Mouse (Mus musculus): Measurements from ENCODE around the gene Qrfpr. TPM values are rescaled to one million over a fixed set of nuclear protein-coding genes. Genes with fewer than 3 reads are reported as not detected.

The Qrfpr gene
- polyA plus RNA-seq, 1 experiment from 2014 or later: not detected

DNA sequence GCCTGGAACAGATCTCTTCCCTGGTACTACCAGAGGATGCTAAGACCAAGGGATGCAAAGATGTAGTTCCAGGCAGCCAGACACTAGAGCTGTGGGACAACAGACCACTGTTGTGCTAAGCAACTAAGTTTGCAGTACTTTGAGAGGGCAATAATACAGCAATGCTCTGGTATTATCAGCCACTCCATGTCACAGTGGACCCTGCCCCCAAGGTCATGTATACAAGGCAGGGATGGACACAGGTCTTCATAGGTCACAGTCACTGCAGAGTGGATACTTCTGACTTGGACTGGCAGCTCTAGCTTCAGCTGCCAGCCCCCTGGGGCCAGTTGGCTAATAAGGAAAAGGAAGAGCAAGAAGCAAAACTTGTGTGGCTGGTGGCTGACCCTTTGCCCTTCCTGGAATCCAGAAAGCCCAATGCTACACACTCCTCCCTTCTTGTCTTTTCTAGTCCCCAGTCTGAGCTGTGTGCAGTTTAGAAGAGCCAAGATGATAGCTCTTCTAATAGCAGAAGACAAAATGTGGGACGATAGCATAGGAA lies 51.4 kb downstream of the Qrfpr start:
- Histone ChIP-seq H3K4me1 (replicated peaks; ENCODE audit: insufficient read depth, low read length) (no peaks in the 10 kb centered on the region), H3K27me3 (ENCODE audit: insufficient read depth, low read length) (no peaks in the 10 kb centered on the region), H3K9ac (ENCODE audit: low read depth, low read length) (no peak overlapping the region), H3K4me3 (replicated peaks; ENCODE audit: low read depth, low read length) (no peak overlapping the region), H3K36me3 (ENCODE audit: insufficient read depth, low read length) (peaks cover 9% of the 10 kb centered on the region), H3K4me2 (ENCODE audit: low read length) (no peak overlapping the region), H3K27ac (no peak overlapping the region), H3K9me3 (replicated peaks; ENCODE audit: low read length) (no peaks in the 10 kb centered on the region)
- no peak for ATAC-seq (replicated peaks; ENCODE audit: low FRiP score, low read depth)
- 82% methylated on average over 1 of the region's 1 CpGs for WGBS
- DNase-seq (ENCODE audit: low spot score): no peak
- no peak for TF ChIP-seq CTCF (IDR thresholded peaks at IDR 0.05; ENCODE audit: low read depth)

DNA sequence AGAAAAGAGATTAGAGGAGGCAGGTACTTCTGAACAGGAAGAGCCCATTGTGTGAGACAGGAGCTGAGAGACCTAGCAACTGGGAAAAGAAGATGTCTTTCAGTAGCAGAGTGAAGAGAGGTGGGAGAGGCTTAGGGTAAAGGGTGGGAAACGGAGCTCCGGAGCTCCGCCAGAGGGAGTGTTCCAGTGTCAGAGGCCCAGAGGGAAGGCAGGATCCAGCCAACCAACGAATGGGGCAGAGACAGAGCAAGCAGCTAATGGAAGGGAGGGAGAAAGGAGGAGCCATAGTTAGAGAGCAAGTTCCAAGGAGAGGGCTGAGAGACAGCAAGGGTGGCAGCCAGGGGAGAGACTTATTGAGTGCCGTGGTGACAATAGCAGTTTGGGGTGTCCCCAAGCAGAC lies 66.8 kb downstream of the Qrfpr start:
- Histone ChIP-seq H3K4me1 (replicated peaks; ENCODE audit: insufficient read depth, low read length) (peaks cover 9% of the 10 kb centered on the region), H3K9me3 (replicated peaks; ENCODE audit: low read length) (no peaks in the 10 kb centered on the region), H3K4me2 (ENCODE audit: low read length) (no peak overlapping the region), H3K4me3 (replicated peaks; ENCODE audit: low read depth, low read length) (no peak overlapping the region), H3K9ac (ENCODE audit: low read depth, low read length) (no peak overlapping the region), H3K36me3 (ENCODE audit: insufficient read depth, low read length) (peaks cover 10% of the 10 kb centered on the region), H3K27ac (no peak overlapping the region), H3K27me3 (ENCODE audit: insufficient read depth, low read length) (no peaks in the 10 kb centered on the region)
- no peak for ATAC-seq (replicated peaks; ENCODE audit: low FRiP score, low read depth)
- peak; percentile 51 for TF ChIP-seq CTCF (IDR thresholded peaks at IDR 0.05; ENCODE audit: low read depth)
- DNase-seq (ENCODE audit: low spot score): peak; percentile 73
- 16% methylated on average over 5 of the region's 5 CpGs for WGBS

DNA sequence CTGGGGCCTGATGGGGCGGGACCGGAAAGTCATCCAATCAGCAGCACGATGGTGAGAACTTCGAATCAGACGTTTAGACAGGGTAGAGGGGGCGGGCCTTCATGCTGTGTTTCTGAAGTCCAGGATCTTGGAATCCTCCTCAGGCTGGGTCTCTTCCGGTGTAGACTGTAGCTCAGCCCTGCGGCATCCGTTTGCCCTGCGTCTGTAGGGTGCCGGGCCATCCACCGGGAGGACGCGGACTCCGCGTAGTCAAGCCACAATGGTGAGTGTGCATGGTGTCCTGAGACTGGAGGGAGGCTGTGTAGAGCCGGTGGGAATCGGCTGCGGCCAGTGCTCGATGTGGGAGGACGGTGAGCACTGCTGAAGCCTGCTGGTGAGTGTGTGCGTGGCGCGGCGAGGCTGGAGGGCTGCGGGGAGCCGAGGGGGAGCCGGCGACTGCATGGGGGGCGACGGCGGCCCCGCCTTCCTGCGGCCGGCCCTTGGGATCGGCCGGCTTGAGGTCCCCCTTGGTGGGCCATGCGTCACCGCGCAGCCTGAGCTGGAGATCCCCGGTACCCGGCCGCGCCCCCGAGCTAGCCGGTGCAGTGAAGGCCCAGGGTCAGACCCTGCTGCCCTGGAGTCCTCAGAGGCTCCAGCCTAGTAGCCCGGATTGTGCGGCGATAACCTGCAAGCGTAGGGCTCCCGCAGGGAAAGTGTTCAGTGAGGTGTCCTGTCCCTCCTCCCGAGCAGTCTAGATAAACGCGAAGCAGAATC lies 71.0 kb downstream of the Qrfpr start, which contains the start of gene D3Ertd254e:
TSS of gene D3Ertd254e (plus strand) at position 84 of the 753 bp plus-strand sequence.
- 0 out of 2 replicates have a peak, but pooled peaks have one; percentile 4 for TF ChIP-seq CTCF (IDR thresholded peaks at IDR 0.05; ENCODE audit: low read depth)
- DNase-seq (ENCODE audit: low spot score): peak; percentile 98
- Histone ChIP-seq H3K9ac (ENCODE audit: low read depth, low read length) (peak within 1 kb of the TSS; percentile 85), H3K27me3 (ENCODE audit: insufficient read depth, low read length) (no peaks in the 10 kb centered on the region), H3K9me3 (replicated peaks; ENCODE audit: low read length) (no peaks in the 10 kb centered on the region), H3K4me1 (replicated peaks; ENCODE audit: insufficient read depth, low read length) (peaks cover 9% of the 10 kb centered on the region), H3K27ac (peak within 1 kb of the TSS; percentile 87), H3K4me3 (replicated peaks; ENCODE audit: low read depth, low read length) (peak within 1 kb of the TSS; percentile 75), H3K4me2 (ENCODE audit: low read length) (peak within 1 kb of the TSS; percentile 86), H3K36me3 (ENCODE audit: insufficient read depth, low read length) (no peaks in the 10 kb centered on the region)
- WGBS: 1% methylated on average over 44 of the region's 54 CpGs
- ATAC-seq (replicated peaks; ENCODE audit: low FRiP score, low read depth): peak; percentile 99

DNA sequence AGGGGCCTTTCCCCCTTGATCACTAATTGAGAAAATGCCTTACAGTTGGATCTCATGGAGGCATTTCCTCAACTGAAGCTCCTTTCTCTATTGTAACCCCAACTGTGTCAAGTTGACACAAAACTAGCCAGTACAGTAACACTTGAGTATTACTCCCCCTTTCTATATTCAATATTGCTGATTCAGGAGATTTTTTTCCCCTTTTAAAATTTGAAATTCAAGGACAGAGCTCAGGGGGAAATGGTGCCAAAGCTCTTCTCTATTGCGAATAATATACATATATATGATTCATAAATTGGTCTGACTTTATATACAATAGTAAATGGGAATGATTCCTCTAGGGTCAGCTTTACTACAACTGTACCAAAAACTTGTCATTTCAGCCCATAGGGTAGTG lies 71.6 kb downstream of the Qrfpr start:
- Histone ChIP-seq H3K4me2 (ENCODE audit: low read length) (peak overlapping the region; percentile 86; the same call in 1 of the 2 replicates), H3K36me3 (ENCODE audit: insufficient read depth, low read length) (no peaks in the 10 kb centered on the region), H3K27ac (no peak overlapping the region), H3K4me3 (replicated peaks; ENCODE audit: low read depth, low read length) (peak overlapping the region; percentile 75; the same call in 1 of the 2 replicates), H3K27me3 (ENCODE audit: insufficient read depth, low read length) (no peaks in the 10 kb centered on the region), H3K9me3 (replicated peaks; ENCODE audit: low read length) (no peaks in the 10 kb centered on the region), H3K4me1 (replicated peaks; ENCODE audit: insufficient read depth, low read length) (peaks cover 9% of the 10 kb centered on the region), H3K9ac (ENCODE audit: low read depth, low read length) (no peak overlapping the region)
- 9% methylated on average over 1 of the region's 1 CpGs for WGBS
- ATAC-seq (replicated peaks; ENCODE audit: low FRiP score, low read depth) (no peak), DNase-seq (ENCODE audit: low spot score) (no peak)
- no peak for TF ChIP-seq CTCF (IDR thresholded peaks at IDR 0.05; ENCODE audit: low read depth)

DNA sequence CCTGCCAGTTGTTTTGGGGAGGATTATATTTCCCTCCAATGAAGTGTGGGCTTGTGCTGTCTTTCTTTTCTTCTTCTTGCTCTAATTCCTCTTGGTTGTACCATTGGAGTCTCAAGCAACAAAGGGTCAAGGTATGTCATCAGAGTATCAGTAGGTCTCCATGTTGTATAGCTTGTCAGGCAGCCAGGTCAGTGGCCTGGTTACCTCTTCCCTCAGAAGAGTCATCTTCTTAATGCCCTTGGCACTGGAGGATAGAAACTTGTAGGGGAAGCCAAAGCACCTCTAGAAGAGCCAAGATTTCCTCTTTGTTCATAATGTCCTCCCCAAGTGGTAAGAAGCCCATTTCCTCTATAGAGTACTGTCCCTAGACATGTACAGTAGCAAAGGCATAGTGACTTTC lies 83.1 kb downstream of the Qrfpr start:
- no peak overlapping the region for H3K4me2 ChIP-seq (ENCODE audit: low read length)
- no peak overlapping the region for H3K27ac ChIP-seq
- no peak overlapping the region for H3K9ac ChIP-seq (ENCODE audit: low read depth, low read length)
- H3K4me3 ChIP-seq (replicated peaks; ENCODE audit: low read depth, low read length): no peak overlapping the region
- H3K9me3 ChIP-seq (replicated peaks; ENCODE audit: low read length): no peaks in the 10 kb centered on the region
- H3K36me3 ChIP-seq (ENCODE audit: insufficient read depth, low read length): no peaks in the 10 kb centered on the region
- ATAC-seq (replicated peaks; ENCODE audit: low FRiP score, low read depth) (no peak), DNase-seq (ENCODE audit: low spot score) (no peak)
- no peaks in the 10 kb centered on the region for H3K27me3 ChIP-seq (ENCODE audit: insufficient read depth, low read length)
- H3K4me1 ChIP-seq (replicated peaks; ENCODE audit: insufficient read depth, low read length): no peaks in the 10 kb centered on the region
- TF ChIP-seq CTCF (IDR thresholded peaks at IDR 0.05; ENCODE audit: low read depth): no peak

DNA sequence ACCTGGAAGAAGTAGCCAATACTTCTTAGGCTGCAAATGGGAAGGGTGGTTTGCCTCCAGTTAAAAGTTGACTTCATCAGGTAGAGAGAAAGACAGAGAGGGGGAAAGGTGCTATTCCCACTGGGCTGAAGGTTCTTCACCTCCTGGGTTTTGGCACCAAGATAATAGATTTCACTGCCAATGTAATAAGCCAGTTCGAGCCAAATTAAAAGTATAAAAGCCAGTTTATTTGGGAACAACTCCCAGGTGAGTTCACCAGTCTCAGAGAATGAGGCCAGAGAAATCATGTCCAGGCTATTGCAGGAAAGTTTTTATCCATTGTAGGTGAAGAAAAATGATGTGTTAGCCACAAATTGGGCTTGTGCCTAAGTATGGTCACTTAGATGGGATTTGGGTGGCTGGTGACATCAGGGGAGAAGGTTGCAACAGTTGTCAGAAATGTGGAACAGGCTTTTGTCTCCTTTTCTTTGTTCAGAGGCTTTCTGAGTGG lies 83.9 kb downstream of the Qrfpr start:
- H3K27ac ChIP-seq: no peak overlapping the region
- no peak overlapping the region for H3K4me2 ChIP-seq (ENCODE audit: low read length)
- no peaks in the 10 kb centered on the region for H3K27me3 ChIP-seq (ENCODE audit: insufficient read depth, low read length)
- TF ChIP-seq CTCF (IDR thresholded peaks at IDR 0.05; ENCODE audit: low read depth): no peak
- WGBS: 79% methylated on average over 1 of the region's 1 CpGs
- ATAC-seq (replicated peaks; ENCODE audit: low FRiP score, low read depth) (no peak), DNase-seq (ENCODE audit: low spot score) (no peak)
- H3K36me3 ChIP-seq (ENCODE audit: insufficient read depth, low read length): no peaks in the 10 kb centered on the region
- no peaks in the 10 kb centered on the region for H3K4me1 ChIP-seq (replicated peaks; ENCODE audit: insufficient read depth, low read length)
- no peaks in the 10 kb centered on the region for H3K9me3 ChIP-seq (replicated peaks; ENCODE audit: low read length)
- no peak overlapping the region for H3K4me3 ChIP-seq (replicated peaks; ENCODE audit: low read depth, low read length)
- H3K9ac ChIP-seq (ENCODE audit: low read depth, low read length): no peak overlapping the region
